Mouse (Mus musculus) right cerebral cortex, adult 18-20 months (tissue): ENCODE results near the gene Osbpl11.
"Not testable (repeated sequence)": the region's sequence is repeated elsewhere in the genome, so short reads cannot be mapped to it uniquely, and the experiment has no call there.

Source experiments
- DNase-seq: peaks from one replicate; pipeline ENCODE4 v3.0.0; 2022; ENCODE audit warnings: mixed read lengths

The Osbpl11 gene

DNA sequence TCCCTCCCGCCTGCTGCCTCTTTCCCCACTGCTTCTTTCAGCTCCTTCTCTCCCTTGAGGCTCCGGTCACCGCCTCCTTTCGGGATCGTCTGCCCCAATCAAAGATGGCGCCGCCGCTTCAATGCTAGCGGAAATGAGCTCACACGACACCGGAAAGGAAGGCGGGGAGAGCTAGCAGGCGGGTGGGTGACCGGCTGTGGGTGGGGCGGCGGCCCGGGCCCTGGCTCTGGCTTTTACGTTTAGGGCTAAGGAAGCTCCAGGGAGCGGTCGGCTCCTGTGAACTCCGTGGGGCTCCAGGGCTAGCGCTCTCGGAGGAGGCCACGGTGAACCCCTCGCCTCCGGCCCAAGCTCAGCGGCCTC, at the start of gene Osbpl11:
Gene Osbpl11, plus strand, starts transcription at position 171 of the 360 bp plus-strand sequence.
- DNase-seq: peak; percentile 97

DNA sequence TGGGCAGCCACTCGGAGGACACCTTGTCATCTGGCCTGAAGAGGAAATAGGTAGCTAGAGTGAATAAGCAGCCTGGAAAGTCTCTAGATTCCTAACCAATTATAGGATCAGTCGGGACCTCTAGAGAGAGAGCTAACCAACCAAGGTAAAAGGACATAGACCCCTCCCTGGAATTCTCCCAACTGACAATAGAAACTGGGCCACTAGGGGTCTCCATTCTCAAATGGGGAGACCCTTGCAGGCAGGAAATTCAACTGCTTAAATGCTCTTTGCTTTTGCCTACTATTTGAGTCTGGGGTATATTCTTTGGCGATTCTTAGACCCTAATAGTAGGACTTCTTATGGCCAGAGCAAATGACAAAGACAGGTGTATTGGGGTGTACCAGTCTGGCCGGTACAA, 49.7 kb upstream of the Osbpl11 start:
- DNase-seq: no peak

DNA sequence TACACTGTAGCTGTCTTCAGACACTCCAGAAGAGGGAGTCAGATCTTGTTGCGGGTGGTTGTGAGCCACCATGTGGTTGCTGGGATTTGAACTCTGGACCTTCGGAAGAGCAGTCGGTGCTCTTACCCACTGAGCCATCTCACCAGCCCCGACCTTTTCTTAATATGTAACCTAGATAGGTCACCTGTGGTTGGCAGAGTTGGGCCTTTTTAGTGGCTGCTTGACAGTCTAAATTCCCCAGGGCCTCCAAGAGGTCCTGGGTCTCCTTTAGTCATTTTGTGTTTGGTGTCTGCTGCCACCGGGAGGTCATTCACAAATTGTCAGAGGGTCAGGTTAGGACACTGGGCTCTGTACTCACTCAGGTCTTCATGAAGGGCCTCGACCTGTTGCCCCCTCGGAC, 45.8 kb upstream of the Osbpl11 start:
- DNase-seq: not testable (repeated sequence)

- DNase-seq: no peak
Measured at GRCm38 (mm10) chr16:33141758-33142280, 43.1 kb upstream of the Osbpl11 start.

DNA sequence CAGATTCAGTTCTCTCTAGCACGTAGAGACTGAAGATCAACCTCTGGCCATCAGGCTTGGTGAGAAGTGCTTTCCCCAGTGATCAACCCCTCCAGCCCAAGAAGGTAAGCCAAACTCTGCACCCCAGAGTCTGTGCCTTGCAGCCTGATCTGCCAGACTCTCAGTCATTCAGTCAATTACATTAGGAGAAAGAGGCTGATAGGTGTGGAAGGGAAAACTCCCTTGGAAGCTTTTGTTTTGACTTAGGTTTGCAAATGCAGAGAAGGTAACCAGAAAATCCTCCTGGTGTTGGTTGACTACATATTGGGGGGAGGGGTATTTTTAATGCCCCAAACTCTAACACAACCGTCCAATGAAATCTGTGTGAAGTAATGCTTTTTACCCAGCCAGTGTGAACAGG, 41.4 kb upstream of the Osbpl11 start:
- no peak for DNase-seq

GRCm38 (mm10) chr16:33146185-33146584, 38.7 kb upstream of the Osbpl11 start:
- DNase-seq: no peak

DNA sequence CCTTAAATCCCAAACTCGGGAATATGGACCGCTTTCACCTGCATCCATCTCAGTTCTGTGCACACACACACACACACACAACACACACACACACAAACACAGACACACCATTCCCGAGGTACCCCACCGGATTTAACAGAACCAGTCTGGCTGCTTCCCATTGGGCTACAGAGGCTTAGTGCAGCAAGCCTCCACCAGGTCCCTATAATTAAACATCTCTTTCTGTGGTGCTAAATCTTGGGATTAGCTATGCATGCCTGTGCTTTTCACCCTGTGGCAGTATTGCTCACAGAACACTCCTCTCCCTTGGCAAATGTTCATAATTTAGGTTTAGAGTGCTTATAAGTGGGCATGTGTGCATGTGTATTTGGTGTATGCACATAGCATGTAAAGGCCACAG, 36.7 kb upstream of the Osbpl11 start:
- DNase-seq: no peak

GRCm38 (mm10) chr16:33150875-33151274, 34.0 kb upstream of the Osbpl11 start:
- not testable (repeated sequence) for DNase-seq

- DNase-seq: peak; percentile 72
Measured at GRCm38 (mm10) chr16:33151558-33151957, 33.3 kb upstream of the Osbpl11 start.

- no peak for DNase-seq
Measured at GRCm38 (mm10) chr16:33154992-33155391, 29.9 kb upstream of the Osbpl11 start.

GRCm38 (mm10) chr16:33158006-33158405, 26.9 kb upstream of the Osbpl11 start:
- DNase-seq: no peak

- no peak for DNase-seq
Measured at GRCm38 (mm10) chr16:33158590-33159071, 26.2 kb upstream of the Osbpl11 start.

GRCm38 (mm10) chr16:33159363-33159762, 25.5 kb upstream of the Osbpl11 start:
- DNase-seq: no peak

DNA sequence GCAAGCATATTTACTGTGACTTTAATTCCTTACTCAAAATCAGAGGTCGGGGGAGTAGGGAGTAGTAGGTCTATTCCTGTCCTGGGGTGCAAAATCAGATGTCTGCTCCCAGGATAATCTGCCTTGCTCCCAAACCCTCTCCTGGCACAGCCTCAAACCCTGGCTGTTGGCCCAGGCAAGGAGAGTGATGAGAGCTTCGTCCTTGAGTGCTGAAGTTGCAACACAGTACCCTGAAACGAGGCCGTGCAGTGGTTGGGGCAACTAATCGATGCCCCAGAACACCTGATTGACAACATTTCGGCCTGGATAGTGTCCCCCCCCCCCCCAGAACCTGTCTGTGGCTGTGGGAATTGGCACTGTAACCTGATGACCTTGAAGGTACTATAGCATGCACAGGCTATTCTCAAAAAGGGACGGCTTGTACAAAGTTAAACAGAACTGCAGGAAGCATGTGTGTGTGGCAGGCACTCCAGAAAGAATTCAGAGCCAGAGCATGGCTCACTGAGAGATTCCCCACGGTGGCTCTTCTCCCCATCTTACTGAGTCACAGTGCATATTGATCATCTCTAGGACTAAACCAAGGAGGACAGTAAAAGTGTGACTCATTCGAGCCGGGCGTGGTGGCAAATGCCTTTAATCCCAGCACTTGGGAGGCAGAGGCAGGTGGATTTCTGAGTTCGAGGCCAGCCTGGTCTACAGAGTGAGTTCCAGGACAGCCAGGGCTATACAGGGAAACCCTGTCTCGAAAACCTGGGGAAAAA, 21.4 kb upstream of the Osbpl11 start:
- DNase-seq: peak; percentile 10

GRCm38 (mm10) chr16:33166284-33166683, 18.6 kb upstream of the Osbpl11 start:
- not testable (repeated sequence) for DNase-seq

DNA sequence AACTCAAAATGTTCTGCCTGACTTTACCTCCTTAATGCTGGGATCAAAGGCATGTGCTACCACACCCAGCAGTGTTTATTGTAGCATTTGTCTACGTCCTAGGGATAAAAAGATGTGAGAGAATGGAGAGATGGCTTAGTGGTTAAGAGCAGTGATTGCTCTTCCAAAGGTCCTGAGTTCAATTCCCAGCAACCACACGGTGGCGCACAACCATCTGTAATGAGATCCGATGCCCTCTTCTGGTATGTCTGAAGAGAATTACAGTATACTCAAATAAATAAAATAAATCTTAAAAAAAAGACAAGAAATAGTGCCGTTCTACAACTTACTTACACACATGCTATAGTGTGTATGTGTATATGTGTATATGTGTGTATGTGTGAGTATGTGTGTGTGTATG, 17.3 kb upstream of the Osbpl11 start:
- DNase-seq: no peak

DNA sequence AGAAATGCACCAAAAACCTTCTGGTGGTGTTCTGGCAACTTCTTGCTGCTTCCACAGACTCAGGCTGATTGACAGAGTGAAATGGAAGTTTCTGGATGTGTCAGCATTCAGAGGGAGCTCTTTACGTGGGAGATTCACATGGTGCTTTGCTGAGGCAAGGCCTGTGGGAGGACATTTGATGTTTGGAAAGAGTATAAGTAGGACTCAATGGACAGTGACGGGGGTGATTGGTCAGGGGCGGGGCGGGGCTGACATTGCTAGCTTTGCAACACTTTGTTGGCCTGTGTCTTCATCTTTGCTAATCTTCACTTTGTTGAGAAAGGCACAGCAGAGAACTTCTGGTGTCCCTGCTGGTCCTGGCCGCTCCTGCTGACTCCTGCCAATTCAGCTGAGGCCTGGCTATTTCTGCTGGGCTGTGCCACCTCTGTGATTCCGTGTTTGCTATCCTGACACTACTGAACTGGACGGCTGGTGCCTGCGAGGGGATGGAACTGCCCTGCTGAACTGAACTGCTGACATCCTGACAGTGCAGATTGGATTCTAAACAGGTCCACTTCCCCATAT, 15.3 kb upstream of the Osbpl11 start:
- no peak for DNase-seq

DNA sequence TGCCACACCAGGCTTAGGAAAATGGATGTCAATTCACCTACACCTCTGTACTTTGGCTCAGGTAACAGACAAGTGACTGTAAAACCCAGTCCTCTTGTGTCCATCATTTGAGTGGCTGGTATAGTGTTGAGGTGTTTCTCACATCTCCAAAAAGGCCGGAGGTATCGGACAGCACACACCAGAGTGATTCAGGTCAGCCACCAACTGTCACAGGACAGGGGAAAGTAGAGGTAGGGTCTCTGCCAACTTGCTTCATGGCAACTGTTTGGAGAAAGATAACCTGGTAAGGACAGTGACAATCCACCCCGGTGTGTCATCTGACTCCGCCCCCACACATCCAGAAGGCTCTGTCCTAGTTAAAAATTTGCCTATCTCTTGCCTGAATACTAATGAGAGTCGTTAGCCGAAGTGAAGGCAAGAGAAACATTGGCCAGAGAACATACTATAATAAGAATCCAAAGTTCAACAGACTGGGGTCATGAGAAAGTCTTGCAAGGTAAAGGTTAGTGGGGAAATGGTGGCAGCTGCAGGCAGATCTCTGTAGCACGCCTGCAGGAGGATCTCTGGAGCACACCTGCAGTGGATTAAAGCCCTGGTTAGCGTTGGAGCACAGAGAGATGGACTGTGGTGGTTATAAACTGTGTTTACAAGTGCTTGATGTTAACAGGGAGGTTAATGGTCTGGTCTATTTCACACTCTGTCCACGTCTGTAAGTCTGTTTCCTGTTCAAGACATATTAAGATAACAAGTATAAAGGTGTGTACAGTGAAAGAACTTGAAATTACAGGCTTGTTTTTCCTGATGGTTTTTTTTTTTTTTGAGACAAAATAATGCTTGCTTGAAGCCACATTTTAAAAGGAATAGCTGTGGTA, 13.9 kb upstream of the Osbpl11 start:
- no peak for DNase-seq

DNA sequence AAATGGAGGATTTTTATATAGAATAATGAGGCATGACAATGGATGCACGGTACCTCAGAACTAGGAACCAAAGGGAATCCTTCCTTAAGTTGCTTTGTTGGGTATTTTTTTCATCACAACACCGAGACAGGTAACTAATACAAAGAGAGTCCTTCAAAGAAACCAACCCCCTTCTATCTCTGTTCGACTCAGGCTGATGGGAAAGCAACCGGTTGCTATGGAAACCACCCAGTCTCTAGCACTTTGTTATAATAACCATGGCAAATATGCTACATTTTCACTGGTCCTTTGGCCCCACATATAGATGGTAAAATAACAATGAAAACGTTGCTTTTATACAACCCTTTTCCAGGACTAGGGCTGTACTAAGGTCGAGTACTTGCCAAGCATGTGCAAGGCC, 13.1 kb upstream of the Osbpl11 start:
- no peak for DNase-seq

- DNase-seq: no peak
Measured at GRCm38 (mm10) chr16:33173151-33173550, 11.7 kb upstream of the Osbpl11 start.

DNA sequence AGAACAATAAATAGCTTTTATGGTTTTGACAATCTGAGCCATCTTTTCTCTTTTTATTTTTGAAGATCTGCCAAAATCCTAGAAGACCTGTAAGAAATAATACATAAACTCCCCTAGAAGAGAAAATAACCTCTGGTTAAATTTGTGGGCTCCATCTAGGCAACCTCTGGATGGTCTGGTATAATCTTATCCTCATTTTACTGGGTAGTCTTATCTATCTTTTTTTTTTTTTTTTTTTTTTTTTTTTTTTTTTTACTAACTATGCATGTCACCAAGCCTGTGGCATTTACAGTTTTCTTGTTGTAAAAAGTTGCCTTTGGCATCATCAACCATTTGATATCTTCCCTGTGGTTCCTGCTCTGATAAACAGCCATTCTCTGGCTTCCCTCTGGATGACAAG, 10.2 kb upstream of the Osbpl11 start:
- DNase-seq: no peak

DNA sequence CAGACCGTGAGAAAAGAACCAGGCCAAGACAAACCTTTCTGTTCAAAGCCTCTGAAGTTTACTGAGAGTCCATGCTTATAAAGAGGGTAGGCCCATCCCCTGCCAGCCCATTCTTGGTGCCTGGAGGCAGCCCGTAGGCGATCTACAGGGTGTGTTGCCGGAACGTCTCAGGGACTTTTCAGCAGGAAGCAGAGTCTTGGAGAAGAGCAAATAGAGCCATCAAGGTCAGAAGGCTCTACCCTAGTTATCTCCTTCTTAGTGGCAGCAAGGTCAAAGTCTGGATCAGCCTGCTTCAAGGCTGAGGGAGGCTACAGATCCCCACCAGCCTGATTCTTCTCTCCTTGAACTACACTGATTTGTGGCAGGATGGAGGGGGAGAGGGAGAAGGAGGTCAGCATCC, 8.0 kb upstream of the Osbpl11 start:
- DNase-seq: not testable (repeated sequence)

DNA sequence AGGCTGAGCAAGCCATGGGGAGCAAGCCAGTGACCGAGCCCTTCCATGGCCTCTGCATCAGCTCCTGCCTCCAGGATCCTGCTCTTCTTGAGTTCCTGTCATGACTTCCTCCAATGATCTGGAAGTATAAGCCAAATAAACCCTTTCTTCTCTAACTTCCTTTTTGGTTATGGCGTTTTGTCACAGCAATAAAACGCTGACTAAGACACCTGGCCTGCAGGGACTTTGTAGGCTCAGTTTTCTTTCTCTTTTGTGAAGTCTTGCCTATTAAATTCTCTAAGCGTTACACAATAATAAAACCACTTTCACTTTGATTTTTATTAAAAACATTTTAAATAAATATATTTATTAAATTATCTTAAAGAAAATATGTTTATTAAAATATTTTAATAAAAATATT, 7.1 kb upstream of the Osbpl11 start:
- DNase-seq: no peak
